Mouse (Mus musculus) ES-Bruce4 (cell line): ENCODE results near the gene Ttc39d.

Experiments used
- CTCF ChIP-seq: IDR thresholded peaks from one replicate; pipeline ENCODE4 v1.8.1; 2011; ENCODE audit warnings: low read depth, low read length
- EP300 ChIP-seq: IDR thresholded peaks from 2 replicates; pipeline ENCODE4 v1.6.1; 2011; ENCODE audit warnings: low read depth, low read length; ENCODE audit not compliant: insufficient read depth
- POLR2A ChIP-seq: IDR thresholded peaks from one replicate; pipeline ENCODE4 v1.8.1; 2011; ENCODE audit warnings: low read length; ENCODE audit not compliant: insufficient read depth

DNA sequence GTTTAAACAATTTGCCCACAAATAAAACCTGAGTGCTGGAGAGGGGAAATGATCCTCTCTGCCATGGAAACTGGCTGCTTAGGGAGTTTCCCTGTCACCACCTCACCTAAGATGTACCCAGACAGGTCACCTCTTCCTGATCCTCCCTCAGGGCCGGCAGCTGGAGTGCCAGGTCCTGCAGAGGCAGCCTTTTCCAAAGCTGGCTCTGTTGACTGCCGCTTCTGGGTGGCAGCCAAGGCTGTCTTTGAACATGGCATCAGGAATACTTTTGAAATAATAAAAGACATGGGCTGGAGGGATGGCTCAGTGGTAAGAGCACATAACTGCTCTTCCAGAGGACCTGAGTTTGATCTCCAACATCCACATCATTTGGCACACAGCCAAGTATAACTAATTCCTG, 22.1 kb downstream of the Ttc39d start:
- TF ChIP-seq CTCF (no peak), EP300 (no peak), POLR2A (no peak)
